Mouse (Mus musculus): Measurements from ENCODE around the gene Dst. TPM values are rescaled to one million over a fixed set of nuclear protein-coding genes. Genes with fewer than 3 reads are reported as not detected.

The Dst gene
- total and polyA plus RNA-seq, 2 experiments from 2014 or later, result 21.7 to 106 TPM

DNA sequence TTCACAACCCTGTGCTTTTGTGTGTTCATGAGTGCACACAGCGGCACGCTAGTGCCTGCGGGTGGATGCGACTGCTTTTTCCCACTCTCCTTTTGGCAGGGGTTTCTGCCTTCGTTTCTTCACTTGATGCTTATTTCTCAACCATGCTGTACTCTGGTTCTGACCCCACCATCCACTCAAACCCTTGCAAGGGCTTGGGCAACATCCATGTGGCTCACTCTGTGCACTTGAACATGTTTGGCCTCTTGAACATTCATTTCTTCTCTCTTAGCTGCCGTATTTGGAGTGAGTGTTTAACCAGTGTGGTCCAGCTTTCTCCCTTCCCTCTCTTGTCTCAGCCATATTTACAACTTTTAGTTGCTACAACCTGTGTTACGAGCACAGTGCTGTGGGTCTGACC is 236.8 kb downstream of the Dst start:
- no peak overlapping the region for H3K9ac ChIP-seq (replicated peaks; ENCODE audit: low read depth, low read length)
- H3K4me3 ChIP-seq (ENCODE audit: low read depth, low read length), result no peak overlapping the region
- no peak overlapping the region for H3K4me2 ChIP-seq (ENCODE audit: low read depth, low read length)
- peaks cover 15% of the 10 kb centered on the region for H3K4me1 ChIP-seq (ENCODE audit: control insufficient read depth, insufficient read depth)
- no peaks in the 10 kb centered on the region for H3K9me3 ChIP-seq (replicated peaks; ENCODE audit: control insufficient read depth, low read length)
- ATAC-seq (ENCODE audit: insufficient read depth, low read depth) (no peak), DNase-seq (ENCODE audit: low spot score) (no peak)
- no peaks in the 10 kb centered on the region for H3K27me3 ChIP-seq (ENCODE audit: control insufficient read depth, insufficient read depth, low read length)
- 0 out of 2 replicates have a peak, but pooled peaks cover 3% of the 10 kb centered on the region for H3K36me3 ChIP-seq (replicated peaks; ENCODE audit: control insufficient read depth, insufficient read depth, low read length)
- no peak overlapping the region for H3K27ac ChIP-seq (ENCODE audit: low read depth)
- TF ChIP-seq CTCF (IDR thresholded peaks at IDR 0.05; ENCODE audit: low read depth) (no peak), EP300 (IDR thresholded peaks at IDR 0.05; ENCODE audit: low read depth) (no peak)
- 93% methylated on average over 7 of the region's 7 CpGs for WGBS

DNA sequence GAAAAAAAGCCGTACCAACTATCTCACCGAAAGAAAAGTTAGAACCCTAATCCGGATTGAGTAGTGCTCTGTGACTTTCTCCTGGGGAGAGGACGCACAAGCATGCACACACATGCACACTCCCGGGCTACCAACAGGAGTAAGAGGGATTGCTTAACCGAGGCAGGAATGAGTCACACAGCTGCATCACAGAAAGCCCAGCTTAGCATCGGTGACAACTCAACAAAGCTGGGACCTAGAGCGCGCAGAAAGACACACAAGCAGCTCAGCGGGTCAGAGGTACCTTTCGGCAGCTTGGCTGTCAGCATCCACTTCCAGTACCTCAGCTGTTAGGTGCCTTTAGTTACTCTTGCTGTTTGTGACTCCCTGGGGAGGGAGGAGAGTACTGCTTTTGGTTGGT is 240.0 kb downstream of the Dst start:
- Histone ChIP-seq H3K9me3 (replicated peaks; ENCODE audit: control insufficient read depth, low read length) (no peaks in the 10 kb centered on the region), H3K4me3 (ENCODE audit: low read depth, low read length) (no peak overlapping the region), H3K27me3 (ENCODE audit: control insufficient read depth, insufficient read depth, low read length) (no peaks in the 10 kb centered on the region), H3K9ac (replicated peaks; ENCODE audit: low read depth, low read length) (no peak overlapping the region), H3K27ac (ENCODE audit: low read depth) (no peak overlapping the region), H3K36me3 (replicated peaks; ENCODE audit: control insufficient read depth, insufficient read depth, low read length) (peaks cover 8% of the 10 kb centered on the region; the same call in 1 of the 2 replicates), H3K4me1 (ENCODE audit: control insufficient read depth, insufficient read depth) (peaks cover 2% of the 10 kb centered on the region; the same call in 1 of the 2 replicates), H3K4me2 (ENCODE audit: low read depth, low read length) (no peak overlapping the region)
- WGBS, result 95% methylated on average over 11 of the region's 11 CpGs
- no peak for TF ChIP-seq EP300 (IDR thresholded peaks at IDR 0.05; ENCODE audit: low read depth)
- no peak for TF ChIP-seq CTCF (IDR thresholded peaks at IDR 0.05; ENCODE audit: low read depth)
- ATAC-seq (ENCODE audit: insufficient read depth, low read depth) (no peak), DNase-seq (ENCODE audit: low spot score) (no peak)

DNA sequence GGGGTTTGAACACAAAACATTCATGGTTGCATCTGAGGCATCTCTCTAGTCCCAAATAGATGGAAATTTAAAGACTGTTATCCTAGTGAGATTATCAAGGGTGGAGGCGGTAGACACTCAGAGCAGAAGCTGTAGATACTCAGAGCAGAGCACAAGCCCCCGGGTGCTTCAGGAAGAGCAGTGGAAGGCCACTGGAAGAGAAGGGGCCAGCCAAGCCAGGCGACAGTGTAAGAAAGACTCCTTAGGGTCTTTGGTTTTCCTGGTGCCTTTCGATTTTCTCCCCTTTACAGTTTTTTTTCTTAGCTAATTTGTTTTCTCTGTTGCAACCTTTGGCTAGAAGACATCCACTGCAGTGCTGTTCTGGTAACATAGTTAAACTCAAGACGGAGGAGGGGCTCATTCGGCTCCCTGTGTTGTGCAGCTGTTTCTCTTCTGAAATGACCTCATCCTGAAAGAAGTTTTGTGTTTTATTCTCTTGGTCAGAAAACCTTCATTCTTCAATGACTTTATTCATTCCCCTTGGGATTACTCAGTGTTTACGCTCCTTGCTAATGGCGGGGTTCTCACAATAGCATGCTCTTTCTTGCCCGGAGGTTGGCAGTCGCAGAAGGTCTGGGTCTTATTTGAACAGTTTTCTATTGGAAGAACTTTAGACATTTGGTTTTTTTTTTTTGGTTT is 242.5 kb downstream of the Dst start:
- H3K9ac ChIP-seq (replicated peaks; ENCODE audit: low read depth, low read length), result no peak overlapping the region
- H3K4me3 ChIP-seq (ENCODE audit: low read depth, low read length), result no peak overlapping the region
- TF ChIP-seq CTCF (IDR thresholded peaks at IDR 0.05; ENCODE audit: low read depth) (no peak), EP300 (IDR thresholded peaks at IDR 0.05; ENCODE audit: low read depth) (no peak)
- H3K27me3 ChIP-seq (ENCODE audit: control insufficient read depth, insufficient read depth, low read length), result no peaks in the 10 kb centered on the region
- no peaks in the 10 kb centered on the region for H3K4me1 ChIP-seq (ENCODE audit: control insufficient read depth, insufficient read depth)
- WGBS, result 61% methylated on average over 10 of the region's 10 CpGs
- H3K36me3 ChIP-seq (replicated peaks; ENCODE audit: control insufficient read depth, insufficient read depth, low read length), result peaks cover 19% of the 10 kb centered on the region; the same call in 1 of the 2 replicates
- no peak overlapping the region for H3K4me2 ChIP-seq (ENCODE audit: low read depth, low read length)
- peak overlapping the region; percentile 67 for H3K27ac ChIP-seq (ENCODE audit: low read depth)
- peak; percentile 42 for DNase-seq (ENCODE audit: low spot score)
- peak; percentile 63 for ATAC-seq (ENCODE audit: insufficient read depth, low read depth)
- H3K9me3 ChIP-seq (replicated peaks; ENCODE audit: control insufficient read depth, low read length), result no peaks in the 10 kb centered on the region

DNA sequence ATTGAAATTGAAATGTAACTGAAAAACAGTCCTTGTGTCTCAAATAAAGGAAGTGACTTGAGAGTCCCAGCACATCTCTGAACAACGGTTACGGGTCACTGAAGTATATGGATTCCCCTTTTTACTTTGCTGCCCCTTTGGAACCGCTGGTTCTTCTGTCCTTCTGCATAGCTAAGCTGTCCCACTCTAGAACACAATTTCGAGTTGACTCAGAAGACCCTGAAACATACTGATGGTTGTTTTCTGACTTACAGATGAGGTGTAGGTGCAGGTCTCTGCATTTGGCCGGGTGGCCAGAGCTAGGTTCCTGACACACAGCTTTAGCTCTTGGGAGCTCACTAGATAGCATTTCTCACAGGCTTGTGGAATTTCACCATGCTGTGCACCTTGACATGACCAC is 244.7 kb downstream of the Dst start:
- Histone ChIP-seq H3K27me3 (ENCODE audit: control insufficient read depth, insufficient read depth, low read length) (no peaks in the 10 kb centered on the region), H3K9me3 (replicated peaks; ENCODE audit: control insufficient read depth, low read length) (no peaks in the 10 kb centered on the region), H3K9ac (replicated peaks; ENCODE audit: low read depth, low read length) (no peak overlapping the region), H3K4me3 (ENCODE audit: low read depth, low read length) (no peak overlapping the region), H3K27ac (ENCODE audit: low read depth) (no peak overlapping the region), H3K4me1 (ENCODE audit: control insufficient read depth, insufficient read depth) (peaks cover under 1% of the 10 kb centered on the region; the same call in 1 of the 2 replicates), H3K4me2 (ENCODE audit: low read depth, low read length) (no peak overlapping the region), H3K36me3 (replicated peaks; ENCODE audit: control insufficient read depth, insufficient read depth, low read length) (peaks cover 32% of the 10 kb centered on the region)
- TF ChIP-seq CTCF (IDR thresholded peaks at IDR 0.05; ENCODE audit: low read depth) (no peak), EP300 (IDR thresholded peaks at IDR 0.05; ENCODE audit: low read depth) (no peak)
- 90% methylated on average over 5 of the region's 5 CpGs for WGBS
- DNase-seq (ENCODE audit: low spot score), result no peak
- ATAC-seq (ENCODE audit: insufficient read depth, low read depth), result no peak

DNA sequence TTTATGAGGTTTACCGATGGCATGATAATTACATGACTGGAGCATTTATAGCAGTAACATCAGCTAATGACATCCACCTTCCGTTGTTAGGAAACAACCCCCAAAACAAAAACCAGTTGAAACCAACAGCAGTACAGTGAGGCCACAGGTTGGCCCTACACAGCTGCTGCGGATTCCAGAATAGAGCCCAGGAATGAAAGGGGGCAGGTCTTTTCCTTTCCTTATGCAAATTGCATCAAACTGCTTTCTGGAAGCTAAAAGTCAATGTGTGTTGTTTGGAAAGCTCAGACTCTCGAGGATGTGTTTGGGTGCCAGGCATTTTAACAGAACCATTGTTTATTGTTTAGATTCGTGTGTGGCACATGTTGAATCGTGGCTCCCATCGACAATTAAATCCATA is 248.0 kb downstream of the Dst start:
- no peak overlapping the region for H3K9ac ChIP-seq (replicated peaks; ENCODE audit: low read depth, low read length)
- no peak overlapping the region for H3K4me2 ChIP-seq (ENCODE audit: low read depth, low read length)
- TF ChIP-seq CTCF (IDR thresholded peaks at IDR 0.05; ENCODE audit: low read depth) (no peak), EP300 (IDR thresholded peaks at IDR 0.05; ENCODE audit: low read depth) (no peak)
- H3K4me1 ChIP-seq (ENCODE audit: control insufficient read depth, insufficient read depth), result peaks cover 5% of the 10 kb centered on the region; the same call in 1 of the 2 replicates
- DNase-seq (ENCODE audit: low spot score) (no peak), ATAC-seq (ENCODE audit: insufficient read depth, low read depth) (no peak)
- no peak overlapping the region for H3K27ac ChIP-seq (ENCODE audit: low read depth)
- H3K4me3 ChIP-seq (ENCODE audit: low read depth, low read length), result no peak overlapping the region
- H3K36me3 ChIP-seq (replicated peaks; ENCODE audit: control insufficient read depth, insufficient read depth, low read length), result peaks cover 46% of the 10 kb centered on the region
- no peaks in the 10 kb centered on the region for H3K9me3 ChIP-seq (replicated peaks; ENCODE audit: control insufficient read depth, low read length)
- no peaks in the 10 kb centered on the region for H3K27me3 ChIP-seq (ENCODE audit: control insufficient read depth, insufficient read depth, low read length)
- 83% methylated on average over 7 of the region's 7 CpGs for WGBS

Data from heart, postnatal 0 days (tissue).